Mouse (Mus musculus): ENCODE measurements around the gene Stmnd1. TPM values are rescaled to one million over a fixed set of nuclear protein-coding genes. Genes with fewer than 3 reads are reported as not detected.

Gene Stmnd1
- polyA plus RNA-seq, 1 experiment from 2014 or later: 0.86 TPM

DNA sequence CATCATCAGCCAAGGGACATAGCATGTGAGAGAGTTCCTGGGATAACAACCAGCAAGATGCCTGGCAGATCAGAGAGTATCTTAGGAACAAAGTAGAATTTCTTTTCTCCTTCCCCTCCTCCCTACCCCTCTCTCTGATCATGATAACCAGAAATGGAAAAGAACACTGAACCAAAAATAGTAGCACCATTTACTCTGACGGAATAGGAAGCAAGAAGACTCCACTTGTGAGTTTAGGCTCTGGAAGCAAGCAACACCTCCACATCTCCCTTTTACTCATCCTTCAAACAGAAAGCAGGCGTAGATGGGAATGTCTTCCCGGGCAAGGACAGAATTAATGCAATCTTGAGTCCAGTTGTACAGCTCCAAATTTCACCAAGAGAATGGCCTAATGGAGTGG, 19.8 kb upstream of the Stmnd1 start:
- Histone ChIP-seq H3K9ac (ENCODE audit: low read depth, low read length) (no peak overlapping the region), H3K4me2 (ENCODE audit: low read depth, low read length) (no peak overlapping the region), H3K9me3 (ENCODE audit: control insufficient read depth, low read length) (0 out of 2 replicates have a peak, but pooled peaks cover 3% of the 10 kb centered on the region), H3K4me3 (ENCODE audit: low read depth, low read length) (no peak overlapping the region), H3K36me3 (ENCODE audit: control insufficient read depth, insufficient read depth, low read length) (no peaks in the 10 kb centered on the region), H3K27ac (replicated peaks; ENCODE audit: low read depth, low read length) (no peak overlapping the region), H3K27me3 (replicated peaks; ENCODE audit: control insufficient read depth, insufficient read depth, low read length) (no peaks in the 10 kb centered on the region), H3K4me1 (ENCODE audit: control insufficient read depth, insufficient read depth, low read length) (no peaks in the 10 kb centered on the region)
- DNase-seq (ENCODE audit: low spot score): no peak
- 85% methylated on average over 3 of the region's 3 CpGs for WGBS
- ATAC-seq (ENCODE audit: low read depth): no peak

DNA sequence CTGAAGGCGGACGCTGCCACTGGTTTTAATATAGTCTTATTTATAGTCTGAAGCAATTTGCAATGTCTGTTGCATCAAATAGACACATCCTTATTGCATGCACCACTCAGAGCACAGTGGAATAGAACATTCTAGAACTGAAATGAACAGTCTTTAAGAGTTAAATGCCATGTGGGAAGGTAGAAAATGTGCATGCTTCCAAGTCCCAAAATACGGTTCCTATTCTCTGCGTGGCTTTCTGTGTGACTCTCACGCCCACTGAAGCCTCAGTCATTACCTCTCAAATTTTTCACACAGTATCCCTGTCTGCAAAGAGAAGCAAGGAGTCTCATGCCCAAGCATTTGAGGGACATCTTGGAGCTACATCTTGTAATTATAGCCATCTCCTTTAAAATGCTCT, 19.4 kb upstream of the Stmnd1 start:
- Histone ChIP-seq H3K9me3 (ENCODE audit: control insufficient read depth, low read length) (0 out of 2 replicates have a peak, but pooled peaks cover 3% of the 10 kb centered on the region), H3K9ac (ENCODE audit: low read depth, low read length) (no peak overlapping the region), H3K27ac (replicated peaks; ENCODE audit: low read depth, low read length) (no peak overlapping the region), H3K4me2 (ENCODE audit: low read depth, low read length) (no peak overlapping the region), H3K4me3 (ENCODE audit: low read depth, low read length) (no peak overlapping the region), H3K27me3 (replicated peaks; ENCODE audit: control insufficient read depth, insufficient read depth, low read length) (no peaks in the 10 kb centered on the region), H3K36me3 (ENCODE audit: control insufficient read depth, insufficient read depth, low read length) (no peaks in the 10 kb centered on the region), H3K4me1 (ENCODE audit: control insufficient read depth, insufficient read depth, low read length) (no peaks in the 10 kb centered on the region)
- DNase-seq (ENCODE audit: low spot score): no peak
- ATAC-seq (ENCODE audit: low read depth): no peak
- WGBS: 85% methylated on average over 5 of the region's 5 CpGs

DNA sequence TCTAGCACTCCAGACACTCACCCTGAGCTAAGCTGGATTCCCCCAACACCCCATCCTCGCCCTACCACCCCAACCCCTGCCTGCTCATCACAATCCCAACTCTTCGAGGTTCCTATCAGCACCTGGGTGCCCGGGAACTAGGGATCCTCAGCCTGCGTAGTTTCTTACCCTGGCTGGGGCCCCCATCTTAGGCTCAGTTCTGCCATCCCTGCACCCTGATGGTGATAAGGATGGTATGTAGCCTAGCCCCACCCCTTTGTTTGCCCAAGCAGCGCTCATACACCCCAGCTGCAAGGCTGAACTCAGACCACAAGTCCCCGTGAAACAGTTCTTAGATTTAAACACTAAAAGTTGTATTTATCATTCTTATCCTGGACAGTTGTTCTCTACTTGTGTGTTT, 17.9 kb upstream of the Stmnd1 start:
- Histone ChIP-seq H3K36me3 (ENCODE audit: control insufficient read depth, insufficient read depth, low read length) (no peaks in the 10 kb centered on the region), H3K4me1 (ENCODE audit: control insufficient read depth, insufficient read depth, low read length) (no peaks in the 10 kb centered on the region), H3K4me2 (ENCODE audit: low read depth, low read length) (no peak overlapping the region), H3K4me3 (ENCODE audit: low read depth, low read length) (no peak overlapping the region), H3K27me3 (replicated peaks; ENCODE audit: control insufficient read depth, insufficient read depth, low read length) (no peaks in the 10 kb centered on the region), H3K9ac (ENCODE audit: low read depth, low read length) (no peak overlapping the region), H3K27ac (replicated peaks; ENCODE audit: low read depth, low read length) (no peak overlapping the region), H3K9me3 (ENCODE audit: control insufficient read depth, low read length) (no peaks in the 10 kb centered on the region)
- DNase-seq (ENCODE audit: low spot score): no peak
- WGBS: 69% methylated on average over 6 of the region's 6 CpGs
- no peak for ATAC-seq (ENCODE audit: low read depth)

DNA sequence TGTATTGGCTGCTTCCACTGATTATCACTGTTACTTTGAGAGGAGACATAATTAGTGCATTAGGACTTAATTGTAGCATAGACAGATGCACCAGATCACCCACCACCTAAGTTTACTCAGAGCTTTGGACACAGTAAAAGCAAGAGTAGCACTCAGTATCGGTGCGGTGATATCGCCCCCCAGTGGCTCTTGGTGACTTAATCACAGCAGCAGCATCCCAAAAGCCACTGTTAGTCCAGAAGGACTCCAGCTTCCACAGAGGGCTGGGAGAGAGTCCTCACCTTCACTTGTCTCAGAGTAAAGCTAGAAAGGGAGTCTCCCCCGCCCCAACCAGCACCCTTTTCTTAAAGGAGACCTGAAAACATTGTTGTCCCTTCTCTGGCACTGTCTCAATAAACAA, 15.7 kb upstream of the Stmnd1 start:
- Histone ChIP-seq H3K9ac (ENCODE audit: low read depth, low read length) (no peak overlapping the region), H3K27me3 (replicated peaks; ENCODE audit: control insufficient read depth, insufficient read depth, low read length) (no peaks in the 10 kb centered on the region), H3K4me3 (ENCODE audit: low read depth, low read length) (no peak overlapping the region), H3K9me3 (ENCODE audit: control insufficient read depth, low read length) (no peaks in the 10 kb centered on the region), H3K4me2 (ENCODE audit: low read depth, low read length) (no peak overlapping the region), H3K36me3 (ENCODE audit: control insufficient read depth, insufficient read depth, low read length) (no peaks in the 10 kb centered on the region), H3K4me1 (ENCODE audit: control insufficient read depth, insufficient read depth, low read length) (no peaks in the 10 kb centered on the region), H3K27ac (replicated peaks; ENCODE audit: low read depth, low read length) (no peak overlapping the region)
- ATAC-seq (ENCODE audit: low read depth) (peak; percentile 53; the same call in 1 of the 2 replicates), DNase-seq (ENCODE audit: low spot score) (peak; percentile 84)
- WGBS: 4% methylated on average over 4 of the region's 4 CpGs

DNA sequence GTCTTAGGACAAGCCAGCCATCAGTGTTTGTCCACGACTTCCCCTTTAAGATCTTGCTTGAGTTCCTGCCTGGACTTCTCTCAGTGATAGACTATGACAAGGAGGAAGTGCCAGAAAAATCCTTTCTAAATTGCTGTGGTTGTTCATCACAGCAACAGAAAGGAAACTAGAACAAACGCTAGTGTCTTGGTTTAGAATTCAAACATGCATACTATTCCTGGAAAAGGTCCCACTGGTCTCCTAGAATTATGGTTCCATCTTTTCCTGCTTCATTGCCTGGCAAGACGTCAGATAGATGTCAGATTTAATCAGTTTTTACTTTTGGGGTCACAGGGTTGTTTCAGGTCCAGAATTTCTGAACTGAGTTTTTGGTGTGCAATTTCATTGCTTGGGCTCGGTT, 14.0 kb upstream of the Stmnd1 start:
- Histone ChIP-seq H3K36me3 (ENCODE audit: control insufficient read depth, insufficient read depth, low read length) (no peaks in the 10 kb centered on the region), H3K4me1 (ENCODE audit: control insufficient read depth, insufficient read depth, low read length) (no peaks in the 10 kb centered on the region), H3K9me3 (ENCODE audit: control insufficient read depth, low read length) (no peaks in the 10 kb centered on the region), H3K9ac (ENCODE audit: low read depth, low read length) (no peak overlapping the region), H3K4me2 (ENCODE audit: low read depth, low read length) (no peak overlapping the region), H3K27me3 (replicated peaks; ENCODE audit: control insufficient read depth, insufficient read depth, low read length) (no peaks in the 10 kb centered on the region), H3K27ac (replicated peaks; ENCODE audit: low read depth, low read length) (no peak overlapping the region), H3K4me3 (ENCODE audit: low read depth, low read length) (no peak overlapping the region)
- WGBS: 47% methylated on average over 4 of the region's 4 CpGs
- ATAC-seq (ENCODE audit: low read depth): no peak
- DNase-seq (ENCODE audit: low spot score): peak; percentile 74

DNA sequence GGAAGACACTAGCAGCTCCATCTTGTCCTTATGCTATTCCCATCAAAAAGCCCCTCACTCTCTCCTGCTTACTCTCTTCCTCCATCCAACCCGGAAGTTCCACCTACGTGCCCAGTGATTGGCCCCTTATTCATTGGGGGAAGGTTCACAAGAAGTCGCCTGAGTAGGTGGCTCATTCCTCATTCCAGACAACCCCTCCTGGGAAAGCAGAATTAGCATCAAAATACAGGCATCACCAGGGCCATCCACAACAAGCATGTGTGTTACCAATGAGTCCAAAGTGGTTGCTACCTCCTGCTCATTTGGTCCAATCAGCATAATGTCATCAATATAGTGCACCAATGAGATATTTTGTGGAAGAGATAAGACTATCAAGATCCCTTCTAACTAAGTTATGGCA, 12.3 kb upstream of the Stmnd1 start:
- WGBS: 62% methylated on average over 3 of the region's 3 CpGs
- no peaks in the 10 kb centered on the region for H3K4me1 ChIP-seq (ENCODE audit: control insufficient read depth, insufficient read depth, low read length)
- DNase-seq (ENCODE audit: low spot score) (no peak), ATAC-seq (ENCODE audit: low read depth) (no peak)
- H3K9ac ChIP-seq (ENCODE audit: low read depth, low read length): no peak overlapping the region
- H3K27me3 ChIP-seq (replicated peaks; ENCODE audit: control insufficient read depth, insufficient read depth, low read length): no peaks in the 10 kb centered on the region
- H3K27ac ChIP-seq (replicated peaks; ENCODE audit: low read depth, low read length): no peak overlapping the region
- H3K4me3 ChIP-seq (ENCODE audit: low read depth, low read length): no peak overlapping the region
- H3K4me2 ChIP-seq (ENCODE audit: low read depth, low read length): no peak overlapping the region
- H3K36me3 ChIP-seq (ENCODE audit: control insufficient read depth, insufficient read depth, low read length): no peaks in the 10 kb centered on the region
- H3K9me3 ChIP-seq (ENCODE audit: control insufficient read depth, low read length): no peaks in the 10 kb centered on the region

DNA sequence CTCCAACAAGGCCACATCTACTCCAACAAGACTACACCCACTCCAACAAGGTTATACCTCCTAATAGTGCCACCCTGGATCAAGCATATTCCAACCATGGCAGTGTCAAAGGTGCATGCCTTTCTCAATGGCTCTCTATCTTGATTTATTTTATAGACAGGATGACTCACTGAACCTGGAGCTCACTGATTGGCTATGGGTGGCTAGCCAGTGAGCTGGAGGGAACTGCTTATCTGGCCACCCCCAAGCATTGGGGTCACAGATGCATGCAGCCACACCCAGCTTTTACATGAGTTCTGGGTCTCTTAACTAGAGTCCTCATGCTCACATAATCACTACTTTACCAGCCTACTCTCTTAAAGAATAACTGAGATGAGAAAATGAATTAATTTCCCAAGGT, 5.7 kb upstream of the Stmnd1 start:
- Histone ChIP-seq H3K4me2 (ENCODE audit: low read depth, low read length) (no peak overlapping the region), H3K4me1 (ENCODE audit: control insufficient read depth, insufficient read depth, low read length) (peaks cover 14% of the 10 kb centered on the region), H3K27ac (replicated peaks; ENCODE audit: low read depth, low read length) (no peak overlapping the region), H3K9ac (ENCODE audit: low read depth, low read length) (no peak overlapping the region), H3K4me3 (ENCODE audit: low read depth, low read length) (no peak overlapping the region), H3K9me3 (ENCODE audit: control insufficient read depth, low read length) (no peaks in the 10 kb centered on the region), H3K27me3 (replicated peaks; ENCODE audit: control insufficient read depth, insufficient read depth, low read length) (no peaks in the 10 kb centered on the region), H3K36me3 (ENCODE audit: control insufficient read depth, insufficient read depth, low read length) (no peaks in the 10 kb centered on the region)
- ATAC-seq (ENCODE audit: low read depth) (no peak), DNase-seq (ENCODE audit: low spot score) (no peak)

DNA sequence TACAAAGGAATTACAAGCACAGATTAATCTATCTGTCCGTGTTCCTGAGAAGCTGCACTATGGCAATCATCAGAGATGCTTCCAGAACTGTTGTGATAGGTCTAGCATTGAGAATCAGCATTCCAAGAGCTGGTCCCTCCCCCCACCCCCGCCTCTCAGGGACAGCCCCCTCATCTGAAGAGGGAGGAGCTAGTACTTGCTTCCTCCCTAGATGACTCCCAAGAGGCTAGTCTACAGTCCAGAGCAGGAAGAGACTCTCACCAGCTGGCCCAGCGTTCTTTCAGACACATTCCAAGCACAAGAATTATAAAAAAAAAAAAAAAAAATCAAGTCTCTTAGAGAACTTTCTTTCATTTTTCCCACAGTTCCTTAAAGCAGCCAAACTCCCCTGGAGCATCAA, 5.2 kb upstream of the Stmnd1 start:
- H3K4me3 ChIP-seq (ENCODE audit: low read depth, low read length): no peak overlapping the region
- peaks cover 16% of the 10 kb centered on the region for H3K4me1 ChIP-seq (ENCODE audit: control insufficient read depth, insufficient read depth, low read length)
- no peak overlapping the region for H3K9ac ChIP-seq (ENCODE audit: low read depth, low read length)
- H3K9me3 ChIP-seq (ENCODE audit: control insufficient read depth, low read length): no peaks in the 10 kb centered on the region
- H3K27ac ChIP-seq (replicated peaks; ENCODE audit: low read depth, low read length): peak overlapping the region; percentile 48; the same call in 1 of the 2 replicates
- no peak overlapping the region for H3K4me2 ChIP-seq (ENCODE audit: low read depth, low read length)
- 33% methylated on average over 3 of the region's 3 CpGs for WGBS
- ATAC-seq (ENCODE audit: low read depth): no peak
- DNase-seq (ENCODE audit: low spot score): peak; percentile 64
- no peaks in the 10 kb centered on the region for H3K36me3 ChIP-seq (ENCODE audit: control insufficient read depth, insufficient read depth, low read length)
- no peaks in the 10 kb centered on the region for H3K27me3 ChIP-seq (replicated peaks; ENCODE audit: control insufficient read depth, insufficient read depth, low read length)

DNA sequence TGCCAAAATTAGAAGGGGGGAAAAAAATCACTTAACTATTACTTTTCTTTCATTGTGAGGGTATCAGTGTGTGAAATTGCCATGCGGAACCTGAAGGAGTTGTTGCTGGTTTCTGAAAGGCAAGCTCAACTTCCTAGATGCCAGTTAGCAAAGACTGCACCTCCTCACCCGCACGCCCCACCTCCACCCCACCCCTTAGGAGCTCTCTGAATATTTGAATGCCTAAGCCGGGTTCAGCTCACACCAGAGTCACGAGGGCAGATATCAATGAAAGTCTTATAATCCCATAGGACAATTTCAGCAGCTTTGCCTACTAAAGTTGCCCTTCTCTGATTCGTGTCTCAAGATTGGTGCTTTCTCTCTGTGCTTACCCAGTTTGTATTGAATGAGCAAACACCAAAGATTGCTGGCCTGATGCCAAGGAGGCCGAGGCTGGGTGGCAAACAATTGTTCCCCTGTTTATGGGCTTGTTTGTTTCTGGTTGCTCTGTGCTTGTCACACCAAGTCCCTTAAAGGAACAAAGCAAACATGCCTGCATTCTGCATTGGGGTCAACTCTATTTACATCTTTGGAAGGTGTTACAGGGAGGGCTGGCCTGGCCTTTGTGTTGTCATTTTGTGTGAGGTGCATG, 4.6 kb upstream of the Stmnd1 start:
- H3K9me3 ChIP-seq (ENCODE audit: control insufficient read depth, low read length): no peaks in the 10 kb centered on the region
- WGBS: 36% methylated on average over 7 of the region's 7 CpGs
- no peaks in the 10 kb centered on the region for H3K27me3 ChIP-seq (replicated peaks; ENCODE audit: control insufficient read depth, insufficient read depth, low read length)
- no peak overlapping the region for H3K4me3 ChIP-seq (ENCODE audit: low read depth, low read length)
- no peak overlapping the region for H3K9ac ChIP-seq (ENCODE audit: low read depth, low read length)
- peaks cover 21% of the 10 kb centered on the region for H3K4me1 ChIP-seq (ENCODE audit: control insufficient read depth, insufficient read depth, low read length)
- DNase-seq (ENCODE audit: low spot score) (peak; percentile 67), ATAC-seq (ENCODE audit: low read depth) (peak; percentile 69; the same call in 1 of the 2 replicates)
- H3K4me2 ChIP-seq (ENCODE audit: low read depth, low read length): no peak overlapping the region
- H3K27ac ChIP-seq (replicated peaks; ENCODE audit: low read depth, low read length): peak overlapping the region; percentile 48
- H3K36me3 ChIP-seq (ENCODE audit: control insufficient read depth, insufficient read depth, low read length): no peaks in the 10 kb centered on the region
